Mouse (Mus musculus): ENCODE results near the gene Pheta1. TPM values are rescaled to one million over a fixed set of nuclear protein-coding genes. Genes with fewer than 3 reads are reported as not detected.

The Pheta1 gene
- polyA plus RNA-seq, 1 experiment = 6.7 TPM

DNA sequence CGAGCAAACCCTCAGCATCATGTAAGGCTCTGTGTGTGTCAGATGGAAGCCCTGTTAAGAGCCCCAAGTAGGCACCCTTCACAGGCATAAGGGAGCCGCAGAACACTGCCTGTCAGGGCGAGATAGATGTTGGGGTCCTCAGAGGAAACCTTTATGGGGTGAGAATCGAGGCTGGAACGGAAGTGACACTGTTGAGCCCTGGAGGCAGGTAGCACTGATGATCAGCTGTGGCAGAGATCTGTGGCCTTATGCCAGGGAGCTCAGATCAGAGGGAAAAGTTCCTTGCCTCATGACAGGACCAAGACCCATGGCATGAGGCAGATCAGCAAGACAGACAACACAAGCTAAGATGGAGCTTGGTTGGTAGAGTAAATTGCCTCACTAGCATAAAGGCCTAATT lies 27.7 kb upstream of the Pheta1 start:
- TF ChIP-seq CTCF (IDR thresholded peaks at IDR 0.05; ENCODE audit: control insufficient read depth, insufficient read depth, low read length) (no peak), POLR2A (IDR thresholded peaks at IDR 0.05; ENCODE audit: borderline replicate concordance, control insufficient read depth, low read depth, low read length) (no peak)
- H3K27ac ChIP-seq (ENCODE audit: control insufficient read depth, insufficient read depth, low read depth, low read length, poor library complexity) = no peak overlapping the region
- 75% methylated on average over 5 of the region's 5 CpGs for WGBS
- H3K4me3 ChIP-seq (replicated peaks; ENCODE audit: control insufficient read depth, low read depth, low read length) = no peak overlapping the region
- peaks cover 3% of the 10 kb centered on the region; the same call in 1 of the 2 replicates for H3K4me1 ChIP-seq (ENCODE audit: control insufficient read depth, insufficient read depth, low read length)

- TF ChIP-seq POLR2A (IDR thresholded peaks at IDR 0.05; ENCODE audit: borderline replicate concordance, control insufficient read depth, low read depth, low read length) (no peak), CTCF (IDR thresholded peaks at IDR 0.05; ENCODE audit: control insufficient read depth, insufficient read depth, low read length) (no peak)
- WGBS = 92% methylated on average over 5 of the region's 5 CpGs
- peaks cover 3% of the 10 kb centered on the region; the same call in 1 of the 2 replicates for H3K4me1 ChIP-seq (ENCODE audit: control insufficient read depth, insufficient read depth, low read length)
Measured at GRCm38 (mm10) chr5:121821552-121821951, 27.2 kb upstream of the Pheta1 start.

DNA sequence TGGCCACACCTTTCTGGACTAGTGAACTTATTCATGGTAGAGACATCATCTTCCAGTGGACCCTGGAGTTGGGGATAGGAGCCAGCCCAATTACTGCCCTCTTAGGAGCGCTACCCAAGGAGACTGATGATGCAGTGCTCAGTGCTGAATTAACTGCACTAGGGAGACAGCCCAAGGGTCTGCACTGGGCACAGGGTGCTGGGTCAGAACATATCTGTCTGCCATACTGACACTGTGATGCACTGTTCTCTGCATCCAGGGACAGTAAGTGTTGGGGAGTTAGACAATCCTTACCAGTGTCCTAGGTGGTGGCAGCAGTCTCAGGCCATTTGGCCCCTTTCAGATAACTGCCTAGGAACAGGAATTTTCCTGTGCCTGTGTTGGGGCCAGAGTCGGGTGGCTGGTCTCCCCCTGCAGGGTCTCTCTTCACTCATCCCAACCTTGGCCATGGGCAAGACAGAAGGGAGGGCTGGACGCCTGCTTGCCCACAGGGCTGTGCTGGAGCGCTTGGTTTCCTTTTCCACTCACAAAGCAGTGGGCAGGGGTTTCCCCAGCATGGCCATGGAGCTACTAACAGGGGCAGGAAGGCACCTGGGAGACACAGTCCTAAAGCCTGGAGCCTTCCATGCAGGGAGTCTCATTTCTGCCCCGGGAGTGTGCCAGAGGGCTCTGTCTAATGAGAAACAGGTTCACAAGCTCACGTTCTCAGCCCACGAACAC lies 25.8 kb upstream of the Pheta1 start:
- TF ChIP-seq CTCF (IDR thresholded peaks at IDR 0.05; ENCODE audit: control insufficient read depth, insufficient read depth, low read length) = no peak
- no peak for TF ChIP-seq POLR2A (IDR thresholded peaks at IDR 0.05; ENCODE audit: borderline replicate concordance, control insufficient read depth, low read depth, low read length)
- H3K4me1 ChIP-seq (ENCODE audit: control insufficient read depth, insufficient read depth, low read length) = peaks cover 3% of the 10 kb centered on the region; the same call in 1 of the 2 replicates
- H3K27ac ChIP-seq (ENCODE audit: control insufficient read depth, insufficient read depth, low read depth, low read length, poor library complexity) = no peak overlapping the region
- no peak overlapping the region for H3K4me3 ChIP-seq (replicated peaks; ENCODE audit: control insufficient read depth, low read depth, low read length)
- WGBS = 65% methylated on average over 7 of the region's 7 CpGs

More at GRCm38 (mm10) chr5:121821552-121821951, 27.2 kb upstream of the Pheta1 start:
- H3K4me3 ChIP-seq (replicated peaks; ENCODE audit: control insufficient read depth, low read depth, low read length) = no peak overlapping the region
- H3K27ac ChIP-seq (ENCODE audit: control insufficient read depth, insufficient read depth, low read depth, low read length, poor library complexity) = no peak overlapping the region

GRCm38 (mm10) chr5:121823668-121824067 lies 25.1 kb upstream of the Pheta1 start:
- whole genome bisulfite sequencing = 85% methylated on average over 1 of the region's 1 CpGs
- peaks cover 3% of the 10 kb centered on the region; the same call in 1 of the 2 replicates for H3K4me1 ChIP-seq (ENCODE audit: control insufficient read depth, insufficient read depth, low read length)
- H3K4me3 ChIP-seq (replicated peaks; ENCODE audit: control insufficient read depth, low read depth, low read length) = no peak overlapping the region
- TF ChIP-seq CTCF (IDR thresholded peaks at IDR 0.05; ENCODE audit: control insufficient read depth, insufficient read depth, low read length) (no peak), POLR2A (IDR thresholded peaks at IDR 0.05; ENCODE audit: borderline replicate concordance, control insufficient read depth, low read depth, low read length) (no peak)
- H3K27ac ChIP-seq (ENCODE audit: control insufficient read depth, insufficient read depth, low read depth, low read length, poor library complexity) = no peak overlapping the region

GRCm38 (mm10) chr5:121824121-121824520 lies 24.7 kb upstream of the Pheta1 start:
- Histone ChIP-seq H3K27ac (ENCODE audit: control insufficient read depth, insufficient read depth, low read depth, low read length, poor library complexity) (peak overlapping the region; percentile 26), H3K4me1 (ENCODE audit: control insufficient read depth, insufficient read depth, low read length) (peaks cover 3% of the 10 kb centered on the region; the same call in 1 of the 2 replicates), H3K4me3 (replicated peaks; ENCODE audit: control insufficient read depth, low read depth, low read length) (no peak overlapping the region)
- WGBS = 31% methylated on average over 4 of the region's 4 CpGs
- TF ChIP-seq CTCF (IDR thresholded peaks at IDR 0.05; ENCODE audit: control insufficient read depth, insufficient read depth, low read length) (no peak), POLR2A (IDR thresholded peaks at IDR 0.05; ENCODE audit: borderline replicate concordance, control insufficient read depth, low read depth, low read length) (no peak)

DNA sequence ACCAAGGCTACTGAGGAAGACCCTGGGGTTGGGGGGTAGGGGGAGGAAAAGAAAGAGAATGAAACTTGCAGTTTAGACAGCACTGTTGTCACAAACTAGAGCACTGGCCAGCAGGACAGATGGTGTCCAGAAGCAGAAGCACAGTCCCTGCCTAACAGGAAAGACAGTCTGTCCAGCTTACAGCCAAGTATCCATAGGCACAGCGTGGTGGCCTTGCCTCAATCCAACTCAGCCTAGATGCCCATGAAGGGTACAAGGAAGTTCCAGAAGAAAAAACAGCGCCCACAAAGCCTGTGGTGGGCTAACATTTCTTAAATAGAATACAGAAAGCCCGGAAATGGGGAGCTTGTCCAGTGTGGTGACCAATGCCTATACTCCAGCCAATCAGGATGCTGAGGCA lies 23.2 kb upstream of the Pheta1 start:
- Histone ChIP-seq H3K4me3 (replicated peaks; ENCODE audit: control insufficient read depth, low read depth, low read length) (no peak overlapping the region), H3K27ac (ENCODE audit: control insufficient read depth, insufficient read depth, low read depth, low read length, poor library complexity) (no peak overlapping the region), H3K4me1 (ENCODE audit: control insufficient read depth, insufficient read depth, low read length) (peaks cover 3% of the 10 kb centered on the region; the same call in 1 of the 2 replicates)
- WGBS = 83% methylated on average over 3 of the region's 3 CpGs
- no peak for TF ChIP-seq POLR2A (IDR thresholded peaks at IDR 0.05; ENCODE audit: borderline replicate concordance, control insufficient read depth, low read depth, low read length)
- no peak for TF ChIP-seq CTCF (IDR thresholded peaks at IDR 0.05; ENCODE audit: control insufficient read depth, insufficient read depth, low read length)

- no peak for TF ChIP-seq POLR2A (IDR thresholded peaks at IDR 0.05; ENCODE audit: borderline replicate concordance, control insufficient read depth, low read depth, low read length)
- no peak for TF ChIP-seq CTCF (IDR thresholded peaks at IDR 0.05; ENCODE audit: control insufficient read depth, insufficient read depth, low read length)
- 82% methylated on average over 4 of the region's 4 CpGs for whole genome bisulfite sequencing
- Histone ChIP-seq H3K27ac (ENCODE audit: control insufficient read depth, insufficient read depth, low read depth, low read length, poor library complexity) (no peak overlapping the region), H3K4me1 (ENCODE audit: control insufficient read depth, insufficient read depth, low read length) (peaks cover 7% of the 10 kb centered on the region), H3K4me3 (replicated peaks; ENCODE audit: control insufficient read depth, low read depth, low read length) (no peak overlapping the region)
Measured at GRCm38 (mm10) chr5:121827876-121828275, 20.9 kb upstream of the Pheta1 start.

DNA sequence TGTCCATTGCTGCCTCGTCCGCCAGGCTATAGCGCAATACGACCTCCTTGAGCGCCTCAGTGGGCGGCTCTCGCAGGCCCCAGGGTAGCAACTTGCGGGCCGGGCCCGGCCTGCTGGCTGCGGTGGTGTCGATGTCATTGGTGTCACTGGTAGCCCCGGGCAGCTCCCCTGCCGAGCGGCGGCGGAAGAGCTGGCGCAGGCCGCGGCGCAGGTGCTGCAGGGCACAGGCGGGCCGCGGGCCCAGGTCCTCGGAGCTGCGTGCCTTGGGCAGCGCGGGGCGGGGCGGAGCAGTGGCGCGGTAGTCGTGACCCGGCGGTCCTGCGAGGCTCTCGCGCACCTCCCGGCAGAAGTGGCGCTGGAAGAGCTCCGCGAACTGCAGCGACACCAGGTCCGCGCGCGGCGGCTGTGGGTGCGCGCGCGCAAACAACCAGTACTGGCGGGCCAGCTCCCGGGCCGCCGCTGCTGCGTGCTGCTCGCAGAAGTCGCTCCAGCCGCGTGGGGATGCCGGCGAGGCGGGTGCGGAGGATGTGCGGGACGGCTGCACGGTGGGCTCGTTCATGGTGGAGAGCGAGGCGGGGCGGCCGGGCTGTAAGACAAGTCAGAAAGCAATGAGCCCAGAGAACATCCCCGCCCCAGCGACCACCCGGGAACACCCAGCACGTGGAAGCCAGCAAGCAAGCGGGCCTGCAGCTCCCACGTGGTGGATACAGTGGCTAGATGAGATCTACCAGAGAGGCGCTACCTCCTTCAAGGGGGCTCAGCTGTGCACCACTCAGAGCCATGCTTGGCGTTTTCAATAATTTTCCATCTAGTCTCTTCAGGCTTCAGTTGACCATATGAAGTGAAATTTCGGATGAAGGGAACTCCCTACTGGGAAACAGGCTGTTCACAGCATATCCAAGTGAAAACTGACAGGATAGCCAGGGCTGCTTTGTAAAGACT lies 20.0 kb upstream of the Pheta1 start:
- no peak for TF ChIP-seq CTCF (IDR thresholded peaks at IDR 0.05; ENCODE audit: control insufficient read depth, insufficient read depth, low read length)
- no peak for TF ChIP-seq POLR2A (IDR thresholded peaks at IDR 0.05; ENCODE audit: borderline replicate concordance, control insufficient read depth, low read depth, low read length)
- 96% methylated on average over 82 of the region's 82 CpGs for WGBS
- Histone ChIP-seq H3K4me1 (ENCODE audit: control insufficient read depth, insufficient read depth, low read length) (peaks cover 8% of the 10 kb centered on the region), H3K27ac (ENCODE audit: control insufficient read depth, insufficient read depth, low read depth, low read length, poor library complexity) (no peak overlapping the region), H3K4me3 (replicated peaks; ENCODE audit: control insufficient read depth, low read depth, low read length) (no peak overlapping the region)

Data from bone marrow, adult 2 months (tissue).